In genomic region chr1:192818334-192818733, GRCm38 (mm10) we compare ENCODE assay signal across 19 mouse cellular contexts. TPM values are rescaled to one million over a fixed set of nuclear protein-coding genes. Genes with fewer than 3 reads are reported as not detected.
"Had no signal": no experiment of that assay in that cellular context is flagged by ENCODE, and none has a peak within 500 bp of the region (broad histone marks: within the 10 kb centered on the region; RNA-seq: fewer than 3 reads in every experiment).

No protein-coding gene starts in this region.

- H3K27ac ChIP-seq: midbrain, embryonic 10.5 days; midbrain, embryonic 12.5 days; neural tube, embryonic 13.5 days; neural tube, embryonic 15.5 days had no signal

- H3K9ac ChIP-seq: lung, embryonic 14.5 days; midbrain, embryonic 12.5 days; neural tube, embryonic 13.5 days; neural tube, embryonic 15.5 days had no signal

- H3K4me2 ChIP-seq: lung, embryonic 14.5 days; midbrain, embryonic 12.5 days; neural tube, embryonic 13.5 days; neural tube, embryonic 15.5 days had no signal

- ATAC-seq: midbrain, embryonic 16.5 days had no signal

- H3K36me3 ChIP-seq: midbrain, embryonic 10.5 days; midbrain, embryonic 12.5 days; neural tube, embryonic 13.5 days; neural tube, embryonic 15.5 days had no signal

- H3K9me3 ChIP-seq: midbrain, embryonic 10.5 days; midbrain, embryonic 12.5 days; neural tube, embryonic 13.5 days; neural tube, embryonic 15.5 days had no signal

- H3K4me3 ChIP-seq: midbrain, embryonic 10.5 days; midbrain, embryonic 12.5 days; myocyte; neural tube, embryonic 13.5 days; neural tube, embryonic 15.5 days had no signal

- DNase-seq: lung, adult 18-20 months; lung, embryonic 14.5 days; lung, postnatal 10 days; lung, postnatal 4 days; midbrain, embryonic 14.5 days; retina, postnatal 1 day; right cerebral cortex, adult 18-20 months; right cerebral cortex, postnatal 14 days; spleen, adult 18-20 months; thymus, adult 18-20 months; thymus, postnatal 14 days; thymus, postnatal 36 days had no signal

- H3K27me3 ChIP-seq: midbrain, embryonic 12.5 days; neural tube, embryonic 13.5 days; neural tube, embryonic 15.5 days had no signal

RNA-seq across cellular contexts. Expression of gene Sertad4, which starts 37.2 kb away (rescaled TPM):
- total RNA-seq: megakaryocyte, adult 5-6 weeks had no signal
